Mouse (Mus musculus) heart, adult 18-20 months (tissue): ENCODE results near the gene Il12b. TPM values are rescaled to one million over a fixed set of nuclear protein-coding genes. Genes with fewer than 3 reads are reported as not detected.
"Not testable (repeated sequence)": the region's sequence is repeated elsewhere in the genome, so short reads cannot be mapped to it uniquely, and the experiment has no call there.

Experiments used
- DNase-seq, 2 experiments: peaks; one replicate each; pipeline ENCODE4 v3.0.0; 2021 to 2022; ENCODE audit warnings: mixed read lengths in 1 of 2
- total RNA-seq, 2 experiments: library from RNA; stranded (reverse); gene quantifications; 2 replicates each; pipeline ENCODE4 v1.2.3; 2021

Gene Il12b
- total RNA-seq, 2 experiments from 2014 or later, result not detected

- no peak for DNase-seq
Measured at GRCm38 (mm10) chr11:44412276-44412675, 12.4 kb downstream of the Il12b start.

GRCm38 (mm10) chr11:44413371-44413770 is 13.5 kb downstream of the Il12b start:
- no peak for DNase-seq

GRCm38 (mm10) chr11:44414605-44415004 is 14.7 kb downstream of the Il12b start:
- no peak for DNase-seq

- no peak for DNase-seq
Measured at GRCm38 (mm10) chr11:44417403-44417802, 17.5 kb downstream of the Il12b start.

GRCm38 (mm10) chr11:44422337-44423111 is 22.7 kb downstream of the Il12b start:
- DNase-seq, result no peak

- no peak for DNase-seq
Measured at GRCm38 (mm10) chr11:44423261-44423660, 23.4 kb downstream of the Il12b start.

- DNase-seq, result no peak
Measured at GRCm38 (mm10) chr11:44423955-44424354, 24.1 kb downstream of the Il12b start.

- DNase-seq, result no peak
Measured at GRCm38 (mm10) chr11:44425006-44425405, 25.1 kb downstream of the Il12b start.

- no peak for DNase-seq
Measured at GRCm38 (mm10) chr11:44425626-44426025, 25.8 kb downstream of the Il12b start.

- DNase-seq, result no peak
Measured at GRCm38 (mm10) chr11:44427951-44428350, 28.1 kb downstream of the Il12b start.

- DNase-seq, result no peak
Measured at GRCm38 (mm10) chr11:44430036-44430435, 30.2 kb downstream of the Il12b start.

GRCm38 (mm10) chr11:44437786-44438185 is 37.9 kb downstream of the Il12b start:
- peak in 1 of 2 experiments; percentile 27 for DNase-seq

GRCm38 (mm10) chr11:44451046-44451445 is 51.2 kb downstream of the Il12b start:
- no peak for DNase-seq

- DNase-seq, result not testable (repeated sequence)
Measured at GRCm38 (mm10) chr11:44452016-44452415, 52.2 kb downstream of the Il12b start.

- peak; percentile 42 to 80 for DNase-seq
Measured at GRCm38 (mm10) chr11:44453423-44453822, 53.6 kb downstream of the Il12b start.

GRCm38 (mm10) chr11:44461493-44461892 is 61.6 kb downstream of the Il12b start:
- peak; percentile 33 to 49 for DNase-seq

Other genes with a start within 250 kb of the Il12b start
- gene Ublcp1, start 70.4 kb downstream of the Il12b start, total RNA-seq, result 10 to 100 TPM; 36.0 to 40.8 TPM
- gene Rnf145, start 118.9 kb downstream of the Il12b start, total RNA-seq, result 10 to 100 TPM; 13.5 to 14.1 TPM
- 10 to 100 TPM in 1 of 2 experiments, 1 to 10 TPM in 1; 9.9 to 12.9 TPM for gene Ebf1, start 217.3 kb downstream of the Il12b start, total RNA-seq